Mouse (Mus musculus): ENCODE results near the gene B3galt6. TPM values are rescaled to one million over a fixed set of nuclear protein-coding genes. Genes with fewer than 3 reads are reported as not detected.

Gene B3galt6
- 11.9 and 20.6 TPM in 2 replicates for total RNA-seq (2012; rRNA removed)

GRCm38 (mm10) chr4:155992241-155992905 is at the start of gene B3galt6, which contains the start of gene Sdf4:
Gene B3galt6 (minus strand): TSS chr4:155992649.
Gene Sdf4 (plus strand): TSS chr4:155992872.
- in situ Hi-C loops (cut with MboI; ENCODE audit: low sequenced_read_pairs in 2 of 2, unreplicated experiment in 2 of 2): no loop called here
- peak within 1 kb of the TSS; percentile 89 to 97 for H3K4me3 ChIP-seq (ENCODE audit: insufficient read depth in 1 of 2, low read depth in 1 of 2, low read length in 2 of 2, poor library complexity in 1 of 2, severe bottlenecking in 1 of 2)
- H3K4me1 ChIP-seq (ENCODE audit: control insufficient read depth in 2 of 2, insufficient read depth in 2 of 2, low read length in 2 of 2, poor library complexity in 1 of 2): peaks cover 3 to 8% of the 10 kb centered on the region in 2 experiments; a peak in 3 of 4 replicates
- TF ChIP-seq HCFC1 (IDR thresholded peaks at IDR 0.05; ENCODE audit: borderline replicate concordance, insufficient read depth, low read length) (peak; percentile 50; the same call in 1 of the 2 replicates), ZNF384 (IDR thresholded peaks at IDR 0.05; ENCODE audit: low read depth, low read length) (no peak), MAFK (IDR thresholded peaks at IDR 0.05; ENCODE audit: insufficient read depth, low read depth, low read length) (no peak)
- H3K9me3 ChIP-seq (ENCODE audit: control insufficient read depth, insufficient read depth, low read depth, low read length): no peaks in the 10 kb centered on the region
- peak within 1 kb of the TSS; percentile 96 for H3K27ac ChIP-seq (ENCODE audit: insufficient read depth, low read depth, low read length, poor library complexity, severe bottlenecking)
- H3K9ac ChIP-seq (ENCODE audit: insufficient read depth, low read depth, low read length, poor library complexity, severe bottlenecking): peak within 1 kb of the TSS; percentile 98
- peaks cover 2% of the 10 kb centered on the region; the same call in 1 of the 2 replicates for H3K36me3 ChIP-seq (ENCODE audit: control insufficient read depth, insufficient read depth, low read length, poor library complexity, severe bottlenecking)
- DNase-seq (ENCODE audit: low read depth, low spot score): peak; percentile 79

- in situ Hi-C loops (cut with MboI; ENCODE audit: low sequenced_read_pairs in 2 of 2, unreplicated experiment in 2 of 2): no loop called here
- TF ChIP-seq MAFK (IDR thresholded peaks at IDR 0.05; ENCODE audit: insufficient read depth, low read depth, low read length): no peak
- no peak for TF ChIP-seq ZC3H11A (IDR thresholded peaks at IDR 0.05; ENCODE audit: borderline replicate concordance, low read depth, low read length)
- peak overlapping the region; percentile 45 for H3K9ac ChIP-seq (ENCODE audit: insufficient read depth, low read depth, low read length, poor library complexity, severe bottlenecking)
Observed at GRCm38 (mm10) chr4:156034901-156035300, 42.5 kb upstream of the B3galt6 start.

GRCm38 (mm10) chr4:156034301-156034700 is 41.9 kb upstream of the B3galt6 start:
- Histone ChIP-seq H3K9me3 (ENCODE audit: control insufficient read depth, insufficient read depth, low read depth, low read length) (no peaks in the 10 kb centered on the region), H3K4me3 (ENCODE audit: insufficient read depth in 1 of 2, low read depth in 1 of 2, low read length in 2 of 2, poor library complexity in 1 of 2, severe bottlenecking in 1 of 2) (peak overlapping the region in 1 of 2 experiments; percentile 56; a peak in 2 of 4 replicates), H3K9ac (ENCODE audit: insufficient read depth, low read depth, low read length, poor library complexity, severe bottlenecking) (peak overlapping the region; percentile 45; the same call in 1 of the 2 replicates), H3K4me1 (ENCODE audit: control insufficient read depth in 2 of 2, insufficient read depth in 2 of 2, low read length in 2 of 2, poor library complexity in 1 of 2) (peaks cover 7 to 24% of the 10 kb centered on the region in 2 experiments; a peak in 3 of 4 replicates), H3K27ac (ENCODE audit: insufficient read depth, low read depth, low read length, poor library complexity, severe bottlenecking) (no peak overlapping the region), H3K36me3 (ENCODE audit: control insufficient read depth, insufficient read depth, low read length, poor library complexity, severe bottlenecking) (0 out of 2 replicates have a peak, but pooled peaks cover 2% of the 10 kb centered on the region)
- TF ChIP-seq ZC3H11A (IDR thresholded peaks at IDR 0.05; ENCODE audit: borderline replicate concordance, low read depth, low read length): no peak
- TF ChIP-seq HCFC1 (IDR thresholded peaks at IDR 0.05; ENCODE audit: borderline replicate concordance, insufficient read depth, low read length): no peak
- no peak for TF ChIP-seq ZNF384 (IDR thresholded peaks at IDR 0.05; ENCODE audit: low read depth, low read length)
- no peak for TF ChIP-seq MAFK (IDR thresholded peaks at IDR 0.05; ENCODE audit: insufficient read depth, low read depth, low read length)
- TF ChIP-seq CHD2 (IDR thresholded peaks at IDR 0.05; ENCODE audit: low read depth, low read length): no peak
- in situ Hi-C loops (cut with MboI; ENCODE audit: low sequenced_read_pairs in 2 of 2, unreplicated experiment in 2 of 2): no loop called here
- DNase-seq (ENCODE audit: low read depth, low spot score): no peak

More at GRCm38 (mm10) chr4:156034901-156035300, 42.5 kb upstream of the B3galt6 start:
- peak; percentile 17 for DNase-seq (ENCODE audit: low read depth, low spot score)
- no peak overlapping the region for H3K27ac ChIP-seq (ENCODE audit: insufficient read depth, low read depth, low read length, poor library complexity, severe bottlenecking)
- H3K9me3 ChIP-seq (ENCODE audit: control insufficient read depth, insufficient read depth, low read depth, low read length): no peaks in the 10 kb centered on the region
- peaks cover 7 to 24% of the 10 kb centered on the region in 2 experiments; a peak in 3 of 4 replicates for H3K4me1 ChIP-seq (ENCODE audit: control insufficient read depth in 2 of 2, insufficient read depth in 2 of 2, low read length in 2 of 2, poor library complexity in 1 of 2)
- H3K36me3 ChIP-seq (ENCODE audit: control insufficient read depth, insufficient read depth, low read length, poor library complexity, severe bottlenecking): no peaks in the 10 kb centered on the region
- peak overlapping the region; percentile 56 to 68 for H3K4me3 ChIP-seq (ENCODE audit: insufficient read depth in 1 of 2, low read depth in 1 of 2, low read length in 2 of 2, poor library complexity in 1 of 2, severe bottlenecking in 1 of 2)

- H3K4me3 ChIP-seq (ENCODE audit: insufficient read depth in 1 of 2, low read depth in 1 of 2, low read length in 2 of 2, poor library complexity in 1 of 2, severe bottlenecking in 1 of 2): peak overlapping the region in 1 of 2 experiments; percentile 7; a peak in 1 of 4 replicates
- H3K27ac ChIP-seq (ENCODE audit: insufficient read depth, low read depth, low read length, poor library complexity, severe bottlenecking): no peak overlapping the region
- in situ Hi-C loops (cut with MboI; ENCODE audit: low sequenced_read_pairs in 2 of 2, unreplicated experiment in 2 of 2): no loop called here
- no peaks in the 10 kb centered on the region for H3K9me3 ChIP-seq (ENCODE audit: control insufficient read depth, insufficient read depth, low read depth, low read length)
- 0 out of 2 replicates have a peak, but pooled peaks cover 2% of the 10 kb centered on the region for H3K36me3 ChIP-seq (ENCODE audit: control insufficient read depth, insufficient read depth, low read length, poor library complexity, severe bottlenecking)
- peak; percentile 53 for DNase-seq (ENCODE audit: low read depth, low spot score)
- peaks cover 7 to 24% of the 10 kb centered on the region in 2 experiments; a peak in 3 of 4 replicates for H3K4me1 ChIP-seq (ENCODE audit: control insufficient read depth in 2 of 2, insufficient read depth in 2 of 2, low read length in 2 of 2, poor library complexity in 1 of 2)
- TF ChIP-seq ZNF384 (IDR thresholded peaks at IDR 0.05; ENCODE audit: low read depth, low read length): no peak
- no peak for TF ChIP-seq HCFC1 (IDR thresholded peaks at IDR 0.05; ENCODE audit: borderline replicate concordance, insufficient read depth, low read length)
- peak; percentile 24; the same call in 1 of the 2 replicates for TF ChIP-seq ZC3H11A (IDR thresholded peaks at IDR 0.05; ENCODE audit: borderline replicate concordance, low read depth, low read length)
- H3K9ac ChIP-seq (ENCODE audit: insufficient read depth, low read depth, low read length, poor library complexity, severe bottlenecking): no peak overlapping the region
Observed at GRCm38 (mm10) chr4:156033476-156034119, 41.1 kb upstream of the B3galt6 start.

Measured in ES-E14 (cell line).